Mouse (Mus musculus) retina, adult 2 months (tissue): ENCODE measurements at regions not wholly inside any gene's neighbourhood (a gene's known extent, or its start where the extent isn't known, plus 50 kb on each side); places are given as distances from the start of the nearest gene placed in this dataset.
A peak's percentile ranks its signal among the peaks of the same experiment; 100 is the strongest.
"Not testable (repeated sequence)": the region's sequence is repeated elsewhere in the genome, so short reads cannot be mapped to it uniquely, and the experiment has no call there.

Source experiments
- DNase-seq: peaks from one replicate; pipeline ENCODE4 v3.0.0-alpha.2; 2012; ENCODE audit warnings: low read depth, low spot score

GRCm38 (mm10) chr10:68961376-68961775, 189.9 kb upstream of the Rhobtb1 start:
- no peak for DNase-seq

GRCm38 (mm10) chr10:68963090-68963489, 188.1 kb upstream of the Rhobtb1 start:
- no peak for DNase-seq

- no peak for DNase-seq
These were observed 186.0 kb upstream of the Rhobtb1 start for GRCm38 (mm10) chr10:68965271-68965670.

GRCm38 (mm10) chr10:68967976-68968968, 183.0 kb upstream of the Rhobtb1 start:
- no peak for DNase-seq

GRCm38 (mm10) chr10:68970521-68970920, 180.7 kb upstream of the Rhobtb1 start:
- DNase-seq = no peak

GRCm38 (mm10) chr10:68974771-68975170, 176.5 kb upstream of the Rhobtb1 start:
- DNase-seq = no peak

GRCm38 (mm10) chr10:68976443-68977025, 174.7 kb upstream of the Rhobtb1 start:
- no peak for DNase-seq

GRCm38 (mm10) chr10:68978115-68978514, 173.1 kb upstream of the Rhobtb1 start:
- DNase-seq = no peak

- no peak for DNase-seq
These were observed 171.3 kb upstream of the Rhobtb1 start for GRCm38 (mm10) chr10:68979949-68980348.

- DNase-seq = no peak
These were observed 168.9 kb upstream of the Rhobtb1 start for GRCm38 (mm10) chr10:68982288-68982687.

GRCm38 (mm10) chr10:68990584-68990983, 160.7 kb upstream of the Rhobtb1 start:
- no peak for DNase-seq

- no peak for DNase-seq
These were observed 151.6 kb upstream of the Rhobtb1 start for GRCm38 (mm10) chr10:68999610-69000009.

- DNase-seq = no peak
These were observed 149.4 kb upstream of the Rhobtb1 start for GRCm38 (mm10) chr10:69001654-69002435.

GRCm38 (mm10) chr10:69005199-69005872, 145.9 kb upstream of the Rhobtb1 start:
- peak; percentile 20 for DNase-seq

GRCm38 (mm10) chr10:69008679-69009078, 142.6 kb upstream of the Rhobtb1 start:
- not testable (repeated sequence) for DNase-seq

GRCm38 (mm10) chr10:69020811-69021743, 130.2 kb upstream of the Rhobtb1 start:
- DNase-seq = no peak

- no peak for DNase-seq
These were observed 117.8 kb upstream of the Rhobtb1 start for GRCm38 (mm10) chr10:69033410-69033809.

- DNase-seq = no peak
These were observed 116.7 kb upstream of the Rhobtb1 start for GRCm38 (mm10) chr10:69034390-69035120.

GRCm38 (mm10) chr10:69035536-69035935, 115.7 kb upstream of the Rhobtb1 start:
- not testable (repeated sequence) for DNase-seq

- DNase-seq = no peak
These were observed 115.1 kb upstream of the Rhobtb1 start for GRCm38 (mm10) chr10:69036096-69036495.
